Mouse (Mus musculus) leukemia stem cell, adult 10-12 weeks (primary cell): ENCODE results near the gene Mstn. TPM values are rescaled to one million over a fixed set of nuclear protein-coding genes. Genes with fewer than 3 reads are reported as not detected.

Experiments used
- polyA plus RNA-seq: library from polyadenylated mRNA; stranded (reverse); fragments of >175 nt; gene quantifications from 2 replicates; pipeline ENCODE4 v1.2.3, GENCODE M21; 2012; ENCODE audit warnings: low replicate concordance

The Mstn gene
- not detected in 2 replicates for polyA plus RNA-seq

DNA sequence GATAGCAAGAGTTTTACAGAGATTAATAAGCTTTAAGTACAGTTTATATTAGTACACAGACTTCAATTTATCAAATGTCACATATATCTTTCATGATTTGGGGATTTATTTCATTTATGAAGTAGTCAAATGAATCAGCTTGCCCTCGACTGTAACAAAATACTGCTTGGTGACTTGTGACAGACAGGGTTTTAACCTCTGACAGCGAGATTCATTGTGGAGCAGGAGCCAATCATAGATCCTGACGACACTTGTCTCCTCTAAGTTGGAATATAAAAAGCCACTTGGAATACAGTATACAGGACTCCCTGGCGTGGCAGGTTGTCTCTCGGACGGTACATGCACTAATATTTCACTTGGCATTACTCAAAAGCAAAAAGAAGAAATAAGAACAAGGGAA lies at the start of gene Mstn:
Gene Mstn, plus strand, starts transcription at position 301 of the 400 bp plus-strand sequence.

DNA sequence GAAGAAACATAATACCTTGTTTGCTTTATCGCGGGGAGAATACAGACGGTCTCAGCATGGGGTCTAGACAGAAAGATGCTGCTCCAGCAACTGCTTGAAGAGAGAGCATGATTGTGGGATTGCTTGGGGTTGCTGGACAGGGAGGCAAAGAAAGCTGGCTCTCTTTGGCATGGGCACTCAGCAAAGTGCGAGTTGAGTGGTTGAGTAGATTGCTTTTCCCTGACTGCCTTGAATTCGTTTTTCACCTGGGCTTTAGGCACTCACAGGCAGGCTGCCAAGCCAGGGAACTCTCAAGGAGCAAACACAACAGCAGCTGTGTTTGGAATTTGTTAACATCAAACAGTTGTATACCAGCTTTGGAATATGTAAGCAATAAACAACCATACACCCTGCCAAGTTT lies 41.4 kb upstream of the Mstn start, which contains the start of gene 1700019D03Rik:
Gene 1700019D03Rik, minus strand, starts transcription at position 101 of the 400 bp plus-strand sequence.

Other genes with a start within 250 kb of the Mstn start
- gene Inpp1, start 244.0 kb upstream of the Mstn start, polyA plus RNA-seq: 0.28 TPM in 2 replicates
- gene Hibch, start 216.7 kb upstream of the Mstn start, polyA plus RNA-seq: 1.2 TPM in 1 of 2 replicates, not detected in the other
- gene 1700019D03Rik, start 41.5 kb upstream of the Mstn start, polyA plus RNA-seq: 0.08 TPM in 1 of 2 replicates, not detected in the other
- gene 1700019A02Rik, start 126.0 kb downstream of the Mstn start, polyA plus RNA-seq: not detected in 2 replicates
- gene Pms1, start 235.4 kb downstream of the Mstn start, polyA plus RNA-seq: 0.65 and 1.1 TPM in 2 replicates
- 0.09 and 2.4 TPM in 2 replicates for gene Ormdl1, start 235.5 kb downstream of the Mstn start, polyA plus RNA-seq
- not detected in 2 replicates for gene Gm28778, start 235.5 kb downstream of the Mstn start, polyA plus RNA-seq